Mouse (Mus musculus) megakaryocyte, embryonic 14.5 days (primary cell): ENCODE results near the gene Sap30l.

Experiments used
- FLI1 ChIP-seq: IDR thresholded peaks from 2 replicates; pipeline ENCODE4 v1.6.1; 2012; ENCODE audit warnings: low read length, inconsistent platforms, mixed read lengths
- GATA1 ChIP-seq: IDR thresholded peaks from 3 replicates; pipeline ENCODE4 v1.6.1; 2012; ENCODE audit warnings: mixed read lengths, low read length, inconsistent platforms, borderline replicate concordance

DNA sequence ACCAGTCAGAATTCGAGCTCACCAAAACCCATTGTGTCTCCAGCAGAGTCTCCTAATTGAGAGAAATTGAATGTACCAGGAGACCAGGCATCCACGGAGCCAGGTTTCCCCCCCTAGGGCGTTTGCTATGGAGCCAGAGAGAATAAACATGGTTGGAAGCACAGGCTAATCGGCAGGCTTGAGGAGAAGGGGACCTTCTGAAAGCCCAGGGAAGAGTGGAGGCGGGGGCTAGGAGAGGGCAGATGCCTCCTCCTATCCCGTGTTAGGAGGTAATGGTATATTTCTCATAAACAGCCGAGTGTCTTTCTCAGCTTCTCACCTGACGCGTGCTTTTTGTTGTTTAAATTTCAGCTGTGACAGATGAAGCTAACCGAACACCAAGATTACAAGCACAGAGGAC, 39.5 kb downstream of the Sap30l start:
- TF ChIP-seq GATA1, result no peak
- TF ChIP-seq FLI1, result no peak
